Mouse (Mus musculus): Measurements from ENCODE around the gene Tdp1. TPM values are rescaled to one million over a fixed set of nuclear protein-coding genes. Genes with fewer than 3 reads are reported as not detected.

Tdp1 gene
- polyA plus RNA-seq, 1 experiment from 2014 or later = 64.8 TPM

DNA sequence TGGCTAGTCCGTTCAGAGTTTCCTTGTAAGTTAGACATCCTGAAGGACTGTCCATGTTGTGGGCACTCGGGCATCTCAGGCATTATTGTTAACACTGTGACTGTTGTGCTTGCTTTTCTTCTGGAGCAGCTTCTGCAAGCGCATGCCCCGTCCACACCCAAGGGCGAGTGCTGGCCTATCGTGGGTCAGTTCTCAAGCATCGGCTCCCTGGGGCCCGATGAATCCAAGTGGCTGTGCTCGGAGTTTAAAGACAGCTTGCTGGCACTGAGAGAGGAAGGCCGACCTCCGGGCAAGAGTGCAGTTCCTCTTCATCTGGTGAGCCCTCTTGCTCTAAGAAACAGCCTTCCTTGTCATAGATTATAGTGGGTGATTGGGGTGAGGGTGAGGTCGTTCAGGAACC is 27.1 kb downstream of the Tdp1 start:
- Histone ChIP-seq H3K4me1 (replicated peaks; ENCODE audit: control insufficient read depth, insufficient read depth, low read length) (no peaks in the 10 kb centered on the region), H3K27me3 (replicated peaks; ENCODE audit: control insufficient read depth, insufficient read depth, low read length) (no peaks in the 10 kb centered on the region), H3K4me3 (ENCODE audit: low read depth, low read length) (no peak overlapping the region), H3K36me3 (ENCODE audit: control insufficient read depth, insufficient read depth, low read length) (peaks cover 10% of the 10 kb centered on the region), H3K4me2 (no peak overlapping the region), H3K9me3 (ENCODE audit: control insufficient read depth, low read length) (no peaks in the 10 kb centered on the region), H3K27ac (ENCODE audit: low read depth, low read length) (no peak overlapping the region), H3K9ac (ENCODE audit: low read depth, low read length) (no peak overlapping the region)
- no peak for ATAC-seq (replicated peaks; ENCODE audit: low FRiP score)
- DNase-seq (ENCODE audit: low spot score) = no peak
- WGBS = 92% methylated on average over 12 of the region's 12 CpGs

DNA sequence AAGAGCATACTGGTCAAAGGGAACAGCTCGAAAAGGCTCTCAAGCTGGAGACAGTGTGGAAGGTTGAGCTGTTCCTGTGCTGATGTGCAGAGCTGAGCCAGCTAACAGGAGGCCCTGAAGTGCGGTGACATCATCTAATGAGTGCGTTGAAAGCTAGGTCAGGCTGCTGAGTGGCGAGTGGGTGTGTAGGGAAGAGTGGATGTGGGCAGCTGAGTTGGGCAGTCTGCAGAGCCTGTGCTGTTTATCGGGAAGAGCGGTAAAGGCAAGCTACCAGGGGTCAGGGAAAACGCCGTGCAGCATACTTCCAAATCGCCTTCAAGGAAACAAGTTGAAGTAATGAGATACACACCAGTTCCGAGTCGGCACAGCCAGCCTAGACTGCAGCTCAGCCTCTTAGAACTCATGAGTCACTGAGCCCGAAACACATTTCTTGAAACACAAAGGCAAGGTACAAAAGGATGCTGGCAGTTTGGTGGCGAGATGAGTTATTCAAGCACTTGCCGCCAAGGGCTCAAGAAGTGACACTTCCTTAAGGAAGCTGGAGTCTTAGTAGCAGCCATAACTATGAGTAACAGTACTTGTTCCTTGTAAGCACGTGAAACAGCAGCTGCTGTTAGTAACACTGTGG is 33.6 kb downstream of the Tdp1 start:
- H3K9ac ChIP-seq (ENCODE audit: low read depth, low read length) = no peak overlapping the region
- DNase-seq (ENCODE audit: low spot score) (no peak), ATAC-seq (replicated peaks; ENCODE audit: low FRiP score) (no peak)
- H3K4me2 ChIP-seq = no peak overlapping the region
- H3K27me3 ChIP-seq (replicated peaks; ENCODE audit: control insufficient read depth, insufficient read depth, low read length) = no peaks in the 10 kb centered on the region
- H3K36me3 ChIP-seq (ENCODE audit: control insufficient read depth, insufficient read depth, low read length) = peaks cover 5% of the 10 kb centered on the region; the same call in 1 of the 2 replicates
- H3K27ac ChIP-seq (ENCODE audit: low read depth, low read length) = no peak overlapping the region
- WGBS = 88% methylated on average over 15 of the region's 15 CpGs
- H3K4me1 ChIP-seq (replicated peaks; ENCODE audit: control insufficient read depth, insufficient read depth, low read length) = no peaks in the 10 kb centered on the region
- no peak overlapping the region for H3K4me3 ChIP-seq (ENCODE audit: low read depth, low read length)
- H3K9me3 ChIP-seq (ENCODE audit: control insufficient read depth, low read length) = no peaks in the 10 kb centered on the region

DNA sequence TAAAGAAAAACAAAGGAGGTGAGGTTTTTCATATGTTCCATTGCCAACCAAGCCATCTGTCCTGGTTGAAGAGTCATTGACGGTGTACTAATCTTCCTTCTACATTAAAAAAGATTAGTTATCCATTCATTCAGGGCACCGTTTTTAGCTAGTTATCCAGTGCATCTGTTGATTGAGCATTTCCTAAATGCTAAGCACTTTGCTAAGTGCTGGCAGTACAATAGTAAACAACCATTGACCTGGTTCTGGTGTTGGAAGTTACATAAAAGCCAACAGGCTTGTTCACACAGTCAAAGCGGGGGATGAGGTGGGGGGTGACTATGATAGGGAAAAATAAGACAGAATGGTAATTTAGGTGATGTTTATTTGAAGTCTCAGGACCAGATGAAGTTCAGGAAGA is 35.3 kb downstream of the Tdp1 start:
- Histone ChIP-seq H3K9me3 (ENCODE audit: control insufficient read depth, low read length) (no peaks in the 10 kb centered on the region), H3K4me1 (replicated peaks; ENCODE audit: control insufficient read depth, insufficient read depth, low read length) (no peaks in the 10 kb centered on the region), H3K27ac (ENCODE audit: low read depth, low read length) (no peak overlapping the region), H3K9ac (ENCODE audit: low read depth, low read length) (no peak overlapping the region), H3K4me2 (no peak overlapping the region), H3K27me3 (replicated peaks; ENCODE audit: control insufficient read depth, insufficient read depth, low read length) (no peaks in the 10 kb centered on the region), H3K4me3 (ENCODE audit: low read depth, low read length) (no peak overlapping the region), H3K36me3 (ENCODE audit: control insufficient read depth, insufficient read depth, low read length) (peaks cover 4% of the 10 kb centered on the region; the same call in 1 of the 2 replicates)
- WGBS = 88% methylated on average over 3 of the region's 3 CpGs
- DNase-seq (ENCODE audit: low spot score) (no peak), ATAC-seq (replicated peaks; ENCODE audit: low FRiP score) (no peak)

DNA sequence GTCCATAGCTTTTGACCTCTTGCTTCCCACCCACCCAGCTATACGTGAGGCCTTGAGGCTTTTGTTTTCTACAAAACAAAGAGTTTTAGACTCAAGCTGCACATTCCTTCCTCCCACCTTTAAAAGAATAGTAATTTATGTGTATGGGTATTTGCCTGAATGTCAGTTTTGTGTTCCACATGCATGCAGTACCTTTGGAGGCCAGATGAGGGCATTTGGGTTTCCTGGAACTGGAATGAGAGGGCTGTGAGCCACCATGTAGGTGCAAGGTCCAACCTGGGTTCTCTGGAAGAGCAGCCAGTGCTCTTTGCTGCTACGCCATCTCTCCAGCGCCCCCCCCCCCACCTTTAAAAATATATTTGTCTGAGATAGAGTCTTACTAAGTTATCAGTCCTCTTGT is 36.7 kb downstream of the Tdp1 start:
- Histone ChIP-seq H3K27me3 (replicated peaks; ENCODE audit: control insufficient read depth, insufficient read depth, low read length) (no peaks in the 10 kb centered on the region), H3K4me3 (ENCODE audit: low read depth, low read length) (no peak overlapping the region), H3K9ac (ENCODE audit: low read depth, low read length) (no peak overlapping the region), H3K4me2 (no peak overlapping the region), H3K36me3 (ENCODE audit: control insufficient read depth, insufficient read depth, low read length) (peaks cover 7% of the 10 kb centered on the region; the same call in 1 of the 2 replicates), H3K4me1 (replicated peaks; ENCODE audit: control insufficient read depth, insufficient read depth, low read length) (no peaks in the 10 kb centered on the region), H3K27ac (ENCODE audit: low read depth, low read length) (no peak overlapping the region), H3K9me3 (ENCODE audit: control insufficient read depth, low read length) (no peaks in the 10 kb centered on the region)
- DNase-seq (ENCODE audit: low spot score) = no peak
- WGBS = 70% methylated on average over 3 of the region's 3 CpGs
- ATAC-seq (replicated peaks; ENCODE audit: low FRiP score) = no peak

DNA sequence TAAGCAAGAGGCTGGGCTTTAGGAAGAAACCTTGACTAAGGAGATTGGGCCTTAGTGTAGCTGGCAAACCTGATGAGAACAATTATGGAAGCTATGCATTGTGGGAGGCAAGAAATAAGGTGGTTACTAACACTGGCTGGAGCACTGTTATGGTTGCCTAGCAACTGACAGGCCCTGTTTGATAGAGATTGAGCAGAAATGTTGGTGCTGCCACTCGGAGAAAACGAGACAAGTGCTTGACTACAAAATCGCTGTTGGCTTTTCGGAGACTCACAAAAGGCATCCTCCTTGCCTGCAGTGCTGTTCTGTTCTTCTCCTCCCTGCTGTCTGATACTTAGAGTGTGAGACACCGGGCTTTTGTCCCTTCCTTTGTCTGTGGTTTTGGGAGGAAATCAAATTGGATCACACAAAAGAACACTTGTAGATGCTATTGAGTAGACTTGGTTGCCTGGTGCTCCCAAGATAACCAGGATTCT is 38.9 kb downstream of the Tdp1 start:
- no peak overlapping the region for H3K27ac ChIP-seq (ENCODE audit: low read depth, low read length)
- WGBS = 66% methylated on average over 5 of the region's 5 CpGs
- no peak overlapping the region for H3K4me3 ChIP-seq (ENCODE audit: low read depth, low read length)
- H3K27me3 ChIP-seq (replicated peaks; ENCODE audit: control insufficient read depth, insufficient read depth, low read length) = no peaks in the 10 kb centered on the region
- H3K4me1 ChIP-seq (replicated peaks; ENCODE audit: control insufficient read depth, insufficient read depth, low read length) = no peaks in the 10 kb centered on the region
- no peak overlapping the region for H3K9ac ChIP-seq (ENCODE audit: low read depth, low read length)
- DNase-seq (ENCODE audit: low spot score) (no peak), ATAC-seq (replicated peaks; ENCODE audit: low FRiP score) (no peak)
- H3K36me3 ChIP-seq (ENCODE audit: control insufficient read depth, insufficient read depth, low read length) = peaks cover 7% of the 10 kb centered on the region; the same call in 1 of the 2 replicates
- no peak overlapping the region for H3K4me2 ChIP-seq
- H3K9me3 ChIP-seq (ENCODE audit: control insufficient read depth, low read length) = no peaks in the 10 kb centered on the region

DNA sequence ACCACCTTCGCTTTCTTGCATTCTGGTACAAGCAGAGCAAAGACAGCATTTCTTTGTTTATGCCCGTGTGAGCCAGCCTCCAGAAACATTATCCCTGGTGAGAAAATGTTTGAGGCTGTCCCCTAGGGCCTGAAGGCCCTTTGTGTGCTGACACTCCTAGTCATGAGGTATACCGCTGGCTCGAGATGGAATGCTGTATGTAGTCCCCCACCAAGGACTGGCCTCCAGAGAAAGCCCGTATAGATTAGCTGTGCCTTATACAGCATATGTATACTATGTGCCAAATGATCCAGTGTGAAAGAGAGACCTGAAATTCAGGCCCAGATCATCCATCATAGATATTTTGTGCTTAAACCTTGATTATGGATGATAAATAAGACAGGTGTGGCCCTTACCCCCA is 39.4 kb downstream of the Tdp1 start:
- DNase-seq (ENCODE audit: low spot score) (no peak), ATAC-seq (replicated peaks; ENCODE audit: low FRiP score) (no peak)
- no peaks in the 10 kb centered on the region for H3K27me3 ChIP-seq (replicated peaks; ENCODE audit: control insufficient read depth, insufficient read depth, low read length)
- WGBS = 81% methylated on average over 5 of the region's 5 CpGs
- H3K9ac ChIP-seq (ENCODE audit: low read depth, low read length) = no peak overlapping the region
- H3K9me3 ChIP-seq (ENCODE audit: control insufficient read depth, low read length) = no peaks in the 10 kb centered on the region
- no peak overlapping the region for H3K4me3 ChIP-seq (ENCODE audit: low read depth, low read length)
- peaks cover 7% of the 10 kb centered on the region; the same call in 1 of the 2 replicates for H3K36me3 ChIP-seq (ENCODE audit: control insufficient read depth, insufficient read depth, low read length)
- no peaks in the 10 kb centered on the region for H3K4me1 ChIP-seq (replicated peaks; ENCODE audit: control insufficient read depth, insufficient read depth, low read length)
- H3K27ac ChIP-seq (ENCODE audit: low read depth, low read length) = no peak overlapping the region
- no peak overlapping the region for H3K4me2 ChIP-seq

DNA sequence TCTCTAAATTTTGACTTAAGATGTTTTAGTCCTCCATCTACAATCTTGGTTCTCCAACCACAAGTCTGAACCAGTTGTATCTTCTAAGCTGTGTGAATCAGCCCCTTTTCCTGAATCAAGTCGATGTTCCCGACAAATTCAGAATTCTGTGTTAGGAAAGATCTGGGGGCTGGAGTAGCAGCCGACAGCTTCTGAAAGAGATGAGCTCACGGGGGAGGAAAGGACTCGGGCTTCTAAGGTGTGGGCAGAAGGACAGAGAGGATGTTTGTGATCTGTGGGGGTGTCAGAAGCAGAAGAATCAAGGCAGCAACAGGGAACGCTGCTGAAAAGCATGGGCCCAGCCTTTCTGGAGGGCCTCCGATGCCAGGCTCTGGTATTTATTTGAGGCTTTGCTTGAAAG is 44.0 kb downstream of the Tdp1 start:
- no peak for ATAC-seq (replicated peaks; ENCODE audit: low FRiP score)
- 86% methylated on average over 7 of the region's 7 CpGs for WGBS
- no peak for DNase-seq (ENCODE audit: low spot score)
- H3K27me3 ChIP-seq (replicated peaks; ENCODE audit: control insufficient read depth, insufficient read depth, low read length) = no peaks in the 10 kb centered on the region
- peaks cover 4% of the 10 kb centered on the region; the same call in 1 of the 2 replicates for H3K36me3 ChIP-seq (ENCODE audit: control insufficient read depth, insufficient read depth, low read length)
- H3K4me1 ChIP-seq (replicated peaks; ENCODE audit: control insufficient read depth, insufficient read depth, low read length) = no peaks in the 10 kb centered on the region
- no peak overlapping the region for H3K9ac ChIP-seq (ENCODE audit: low read depth, low read length)
- H3K4me3 ChIP-seq (ENCODE audit: low read depth, low read length) = no peak overlapping the region
- no peak overlapping the region for H3K27ac ChIP-seq (ENCODE audit: low read depth, low read length)
- no peaks in the 10 kb centered on the region for H3K9me3 ChIP-seq (ENCODE audit: control insufficient read depth, low read length)
- no peak overlapping the region for H3K4me2 ChIP-seq

DNA sequence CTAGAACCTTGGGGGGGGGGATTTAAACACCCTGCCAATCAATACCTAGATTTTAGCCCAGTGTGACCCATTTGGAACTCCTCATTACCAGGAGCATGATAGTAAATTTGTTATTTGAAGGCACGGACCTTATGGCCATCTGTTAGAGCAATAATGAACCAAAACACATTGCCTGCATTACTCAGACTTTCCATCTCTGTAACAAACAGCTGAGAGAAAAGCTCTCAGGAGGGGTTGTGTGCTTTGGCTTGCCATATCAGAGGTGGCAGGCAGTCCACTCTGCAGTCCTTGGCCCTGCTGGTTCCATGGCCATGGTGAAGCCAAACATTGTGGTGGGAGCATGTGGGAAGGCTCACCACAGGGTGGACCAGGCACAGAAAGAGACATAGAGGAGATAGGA is 44.8 kb downstream of the Tdp1 start:
- Histone ChIP-seq H3K4me2 (no peak overlapping the region), H3K9me3 (ENCODE audit: control insufficient read depth, low read length) (no peaks in the 10 kb centered on the region), H3K9ac (ENCODE audit: low read depth, low read length) (no peak overlapping the region), H3K4me3 (ENCODE audit: low read depth, low read length) (no peak overlapping the region), H3K36me3 (ENCODE audit: control insufficient read depth, insufficient read depth, low read length) (peaks cover 4% of the 10 kb centered on the region; the same call in 1 of the 2 replicates), H3K4me1 (replicated peaks; ENCODE audit: control insufficient read depth, insufficient read depth, low read length) (no peaks in the 10 kb centered on the region), H3K27ac (ENCODE audit: low read depth, low read length) (no peak overlapping the region), H3K27me3 (replicated peaks; ENCODE audit: control insufficient read depth, insufficient read depth, low read length) (no peaks in the 10 kb centered on the region)
- 80% methylated on average over 1 of the region's 1 CpGs for WGBS
- no peak for DNase-seq (ENCODE audit: low spot score)
- no peak for ATAC-seq (replicated peaks; ENCODE audit: low FRiP score)

DNA sequence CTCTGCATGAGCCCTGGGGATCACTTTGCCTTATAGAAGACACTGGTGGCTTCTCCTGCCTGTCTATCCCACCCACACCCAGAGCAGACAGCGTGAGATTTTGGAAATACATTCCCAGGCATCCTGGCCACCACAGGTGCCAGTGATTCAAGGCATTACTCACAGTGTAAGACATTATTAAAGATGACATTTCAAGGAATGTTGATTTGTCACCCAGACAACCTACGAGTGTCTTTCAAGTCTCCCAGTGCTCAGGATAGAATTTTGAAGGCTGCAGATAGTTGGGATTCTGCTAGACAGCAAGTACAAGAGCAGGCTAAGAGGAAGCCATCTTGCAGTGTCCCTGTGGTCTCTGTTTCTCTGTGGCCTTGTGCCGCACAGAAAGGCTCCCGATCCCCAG is 47.9 kb downstream of the Tdp1 start:
- no peaks in the 10 kb centered on the region for H3K9me3 ChIP-seq (ENCODE audit: control insufficient read depth, low read length)
- WGBS = 92% methylated on average over 4 of the region's 4 CpGs
- ATAC-seq (replicated peaks; ENCODE audit: low FRiP score) (no peak), DNase-seq (ENCODE audit: low spot score) (no peak)
- H3K4me3 ChIP-seq (ENCODE audit: low read depth, low read length) = no peak overlapping the region
- H3K36me3 ChIP-seq (ENCODE audit: control insufficient read depth, insufficient read depth, low read length) = peaks cover 4% of the 10 kb centered on the region; the same call in 1 of the 2 replicates
- H3K27ac ChIP-seq (ENCODE audit: low read depth, low read length) = no peak overlapping the region
- H3K4me1 ChIP-seq (replicated peaks; ENCODE audit: control insufficient read depth, insufficient read depth, low read length) = no peaks in the 10 kb centered on the region
- no peak overlapping the region for H3K4me2 ChIP-seq
- no peak overlapping the region for H3K9ac ChIP-seq (ENCODE audit: low read depth, low read length)
- H3K27me3 ChIP-seq (replicated peaks; ENCODE audit: control insufficient read depth, insufficient read depth, low read length) = no peaks in the 10 kb centered on the region
